Mouse (Mus musculus): ENCODE measurements around the gene Pdxdc1.
"Not testable (repeated sequence)": the region's sequence is repeated elsewhere in the genome, so short reads cannot be mapped to it uniquely, and the experiment has no call there.

Gene Pdxdc1

GRCm38 (mm10) chr16:13890449-13890848 lies 12.5 kb downstream of the Pdxdc1 start:
- in situ Hi-C loops (cut with MboI; ENCODE audit: low sequenced_read_pairs) = no loop called here

GRCm38 (mm10) chr16:13883094-13883774 lies 19.7 kb downstream of the Pdxdc1 start:
- in situ Hi-C loops (cut with MboI; ENCODE audit: low sequenced_read_pairs) = no loop called here

- in situ Hi-C loops (cut with MboI; ENCODE audit: low sequenced_read_pairs) = no loop called here
These were observed 27.4 kb downstream of the Pdxdc1 start for GRCm38 (mm10) chr16:13875483-13875882.

- in situ Hi-C loops (cut with MboI; ENCODE audit: low sequenced_read_pairs) = no loop called here
These were observed 34.9 kb downstream of the Pdxdc1 start for GRCm38 (mm10) chr16:13867910-13868514.

- in situ Hi-C loops (cut with MboI; ENCODE audit: low sequenced_read_pairs) = not testable (repeated sequence)
These were observed 35.5 kb downstream of the Pdxdc1 start for GRCm38 (mm10) chr16:13867406-13867805.

GRCm38 (mm10) chr16:13866616-13867015 lies 36.3 kb downstream of the Pdxdc1 start:
- in situ Hi-C loops (cut with MboI; ENCODE audit: low sequenced_read_pairs) = no loop called here

GRCm38 (mm10) chr16:13866076-13866475 lies 36.9 kb downstream of the Pdxdc1 start:
- in situ Hi-C loops (cut with MboI; ENCODE audit: low sequenced_read_pairs) = no loop called here

GRCm38 (mm10) chr16:13853886-13854285 lies 49.0 kb downstream of the Pdxdc1 start:
- in situ Hi-C loops (cut with MboI; ENCODE audit: low sequenced_read_pairs) = no loop called here

GRCm38 (mm10) chr16:13851446-13851845 lies 51.5 kb downstream of the Pdxdc1 start:
- in situ Hi-C loops (cut with MboI; ENCODE audit: low sequenced_read_pairs) = no loop called here

- in situ Hi-C loops (cut with MboI; ENCODE audit: low sequenced_read_pairs) = no loop called here
These were observed 54.6 kb downstream of the Pdxdc1 start for GRCm38 (mm10) chr16:13848310-13848709.

- in situ Hi-C loops (cut with MboI; ENCODE audit: low sequenced_read_pairs) = no loop called here
These were observed 56.3 kb downstream of the Pdxdc1 start for GRCm38 (mm10) chr16:13846675-13847074.

GRCm38 (mm10) chr16:13845031-13845430 lies 57.9 kb downstream of the Pdxdc1 start:
- in situ Hi-C loops (cut with MboI; ENCODE audit: low sequenced_read_pairs) = no loop called here

- in situ Hi-C loops (cut with MboI; ENCODE audit: low sequenced_read_pairs) = no loop called here
These were observed 62.0 kb downstream of the Pdxdc1 start for GRCm38 (mm10) chr16:13840956-13841355.

GRCm38 (mm10) chr16:13840056-13840455 lies 62.9 kb downstream of the Pdxdc1 start:
- in situ Hi-C loops (cut with MboI; ENCODE audit: low sequenced_read_pairs) = no loop called here

- in situ Hi-C loops (cut with MboI; ENCODE audit: low sequenced_read_pairs) = no loop called here
These were observed 68.5 kb downstream of the Pdxdc1 start for GRCm38 (mm10) chr16:13834382-13834781.

GRCm38 (mm10) chr16:13831606-13832005 lies 71.3 kb downstream of the Pdxdc1 start:
- in situ Hi-C loops (cut with MboI; ENCODE audit: low sequenced_read_pairs) = no loop called here

- in situ Hi-C loops (cut with MboI; ENCODE audit: low sequenced_read_pairs) = no loop called here
These were observed 72.5 kb downstream of the Pdxdc1 start for GRCm38 (mm10) chr16:13830444-13830843.

- in situ Hi-C loops (cut with MboI; ENCODE audit: low sequenced_read_pairs) = no loop called here
These were observed 76.4 kb downstream of the Pdxdc1 start for GRCm38 (mm10) chr16:13826511-13826910.

GRCm38 (mm10) chr16:13825781-13826490 lies 77.0 kb downstream of the Pdxdc1 start:
- in situ Hi-C loops (cut with MboI; ENCODE audit: low sequenced_read_pairs) = no loop called here

- in situ Hi-C loops (cut with MboI; ENCODE audit: low sequenced_read_pairs) = no loop called here
These were observed 82.2 kb downstream of the Pdxdc1 start for GRCm38 (mm10) chr16:13820771-13821170.

- in situ Hi-C loops (cut with MboI; ENCODE audit: low sequenced_read_pairs) = no loop called here
These were observed 83.0 kb downstream of the Pdxdc1 start for GRCm38 (mm10) chr16:13819806-13820500.

Data from CH12F3 (cell line).